Mouse (Mus musculus): ENCODE data around the gene Fbxo4. TPM values are rescaled to one million over a fixed set of nuclear protein-coding genes. Genes with fewer than 3 reads are reported as not detected.

The Fbxo4 gene
- total and polyA plus RNA-seq, 3 experiments = 16.4 to 32.6 (median 20.0) TPM

GRCm38 (mm10) chr15:3984876-3985275 is 5.5 kb upstream of the Fbxo4 start:
- Histone ChIP-seq H3K9me3 (replicated peaks; ENCODE audit: low read length) (no peaks in the 10 kb centered on the region), H3K4me2 (ENCODE audit: insufficient read depth, low read depth, poor library complexity, severe bottlenecking) (no peak overlapping the region), H3K4me3 (replicated peaks in 1 of 3; ENCODE audit: low read depth in 2 of 3, low read length in 2 of 3, poor library complexity in 1 of 3) (no peak overlapping the region), H3K27ac (ENCODE audit: insufficient read depth, low read depth) (no peak overlapping the region), H3K4me1 (ENCODE audit: control insufficient read depth in 1 of 2, insufficient read depth in 2 of 2) (peaks cover 5 to 24% of the 10 kb centered on the region in 2 experiments; a peak in 3 of 4 replicates), H3K27me3 (replicated peaks) (no peaks in the 10 kb centered on the region), H3K79me2 (replicated peaks; ENCODE audit: control insufficient read depth, extremely low read depth, insufficient read depth, poor library complexity, severe bottlenecking) (no peaks in the 10 kb centered on the region), H3K9ac (ENCODE audit: insufficient read depth, low read depth) (no peak overlapping the region), H3K36me3 (replicated peaks in 1 of 2; ENCODE audit: control insufficient read depth in 1 of 2, insufficient read depth in 1 of 2, low read length in 1 of 2) (peaks cover 25 to 56% of the 10 kb centered on the region in 2 experiments)
- TF ChIP-seq ZC3H11A (IDR thresholded peaks at IDR 0.05; ENCODE audit: low read depth, low read length) = no peak
- no peak for TF ChIP-seq PAX5 (IDR thresholded peaks at IDR 0.05; ENCODE audit: low read length)
- dilution Hi-C loops (cut with MboI; ENCODE audit: extremely low pct_ligation_motif_present, extremely low pct_unique_long_range_greater_than_20kb, low sequenced_read_pairs) (no loop called here), in situ Hi-C loops (cut with MboI; ENCODE audit: low pct_ligation_motif_present, low pct_unique_long_range_greater_than_20kb, low sequenced_read_pairs) (no loop called here)
- no peak for DNase-seq (ENCODE audit: extremely low read depth)

- DNase-seq (ENCODE audit: extremely low read depth) = peak; percentile 47
- peak overlapping the region; percentile 6; the same call in 1 of the 2 replicates for H3K4me2 ChIP-seq (ENCODE audit: insufficient read depth, low read depth, poor library complexity, severe bottlenecking)
- in situ Hi-C loops (cut with MboI; ENCODE audit: low pct_ligation_motif_present, low pct_unique_long_range_greater_than_20kb, low sequenced_read_pairs) = no loop called here
- peak; percentile 71 for TF ChIP-seq EP300 (IDR thresholded peaks at IDR 0.05; ENCODE audit: low read length)
- no peak for TF ChIP-seq JUN (IDR thresholded peaks at IDR 0.05; ENCODE audit: insufficient read depth, low read depth, low read length)
- TF ChIP-seq CHD1 (IDR thresholded peaks at IDR 0.05; ENCODE audit: low read depth, low read length) = no peak
- no peak for TF ChIP-seq PAX5 (IDR thresholded peaks at IDR 0.05; ENCODE audit: low read length)
- TF ChIP-seq IRF4 (IDR thresholded peaks at IDR 0.05; ENCODE audit: low read depth, low read length) = peak; percentile 73
- peaks cover 5 to 31% of the 10 kb centered on the region in 2 experiments; a peak in 3 of 4 replicates for H3K4me1 ChIP-seq (ENCODE audit: control insufficient read depth in 1 of 2, insufficient read depth in 2 of 2)
- peaks cover 21 to 39% of the 10 kb centered on the region in 2 experiments for H3K36me3 ChIP-seq (replicated peaks in 1 of 2; ENCODE audit: control insufficient read depth in 1 of 2, insufficient read depth in 1 of 2, low read length in 1 of 2)
- H3K27ac ChIP-seq (ENCODE audit: insufficient read depth, low read depth) = no peak overlapping the region; the same call in 1 of the 2 replicates
- H3K9ac ChIP-seq (ENCODE audit: insufficient read depth, low read depth) = no peak overlapping the region
- H3K4me3 ChIP-seq (replicated peaks in 1 of 3; ENCODE audit: low read depth in 2 of 3, low read length in 2 of 3, poor library complexity in 1 of 3) = no peak overlapping the region
- no peaks in the 10 kb centered on the region for H3K9me3 ChIP-seq (replicated peaks; ENCODE audit: low read length)
- dilution Hi-C loops (cut with MboI; ENCODE audit: extremely low pct_ligation_motif_present, extremely low pct_unique_long_range_greater_than_20kb, low sequenced_read_pairs) = no loop called here
- H3K79me2 ChIP-seq (replicated peaks; ENCODE audit: control insufficient read depth, extremely low read depth, insufficient read depth, poor library complexity, severe bottlenecking) = no peaks in the 10 kb centered on the region
- H3K27me3 ChIP-seq (replicated peaks) = no peaks in the 10 kb centered on the region
Observed at GRCm38 (mm10) chr15:3982732-3983131, 3.4 kb upstream of the Fbxo4 start.

GRCm38 (mm10) chr15:3979871-3980270 is 498 bp upstream of the Fbxo4 start:
- H3K4me3 ChIP-seq (replicated peaks in 1 of 3; ENCODE audit: low read depth in 2 of 3, low read length in 2 of 3, poor library complexity in 1 of 3) = peak overlapping the region in 2 of 3 experiments; percentile 43 to 69
- H3K27me3 ChIP-seq (replicated peaks) = no peaks in the 10 kb centered on the region
- peak overlapping the region; percentile 86 for H3K9ac ChIP-seq (ENCODE audit: insufficient read depth, low read depth)
- TF ChIP-seq MAX (IDR thresholded peaks at IDR 0.05; ENCODE audit: low read length) = no peak
- TF ChIP-seq MYC (IDR thresholded peaks at IDR 0.05; ENCODE audit: low read depth, low read length) = 0 out of 2 replicates have a peak, but pooled peaks have one; percentile 6
- H3K4me2 ChIP-seq (ENCODE audit: insufficient read depth, low read depth, poor library complexity, severe bottlenecking) = peak overlapping the region; percentile 87
- H3K27ac ChIP-seq (ENCODE audit: insufficient read depth, low read depth) = peak overlapping the region; percentile 84
- DNase-seq (ENCODE audit: extremely low read depth) = no peak
- peaks cover 5 to 23% of the 10 kb centered on the region in 2 experiments for H3K36me3 ChIP-seq (replicated peaks in 1 of 2; ENCODE audit: control insufficient read depth in 1 of 2, insufficient read depth in 1 of 2, low read length in 1 of 2)
- no peaks in the 10 kb centered on the region for H3K79me2 ChIP-seq (replicated peaks; ENCODE audit: control insufficient read depth, extremely low read depth, insufficient read depth, poor library complexity, severe bottlenecking)
- peaks cover 5 to 34% of the 10 kb centered on the region in 2 experiments; a peak in 3 of 4 replicates for H3K4me1 ChIP-seq (ENCODE audit: control insufficient read depth in 1 of 2, insufficient read depth in 2 of 2)
- dilution Hi-C loops (cut with MboI; ENCODE audit: extremely low pct_ligation_motif_present, extremely low pct_unique_long_range_greater_than_20kb, low sequenced_read_pairs) = no loop called here
- in situ Hi-C loops (cut with MboI; ENCODE audit: low pct_ligation_motif_present, low pct_unique_long_range_greater_than_20kb, low sequenced_read_pairs) = no loop called here
- H3K9me3 ChIP-seq (replicated peaks; ENCODE audit: low read length) = no peaks in the 10 kb centered on the region

Data from CH12.LX (cell line).